Mouse (Mus musculus) MEL (cell line): ENCODE measurements around the gene Ddx49.

ENCODE experiments used
- CTCF ChIP-seq, 3 experiments: IDR thresholded peaks in 2 of 3; conservative IDR thresholded peaks in 1 of 3; 2 replicates each; pipeline ENCODE4 v1.5.1; 2011 to 2012; ENCODE audit warnings: low read length in 3 of 3, low read depth in 2 of 3, mild to moderate bottlenecking in 2 of 3, improper control_type of control experiment in 1 of 3, inconsistent platforms in 1 of 3, mixed read lengths in 1 of 3, moderate library complexity in 1 of 3; ENCODE audit not compliant: control insufficient read depth in 1 of 3, insufficient read depth in 1 of 3, poor library complexity in 1 of 3, severe bottlenecking in 1 of 3
- E2F4 ChIP-seq: IDR thresholded peaks from 2 replicates; pipeline ENCODE4 v1.6.1; 2011; ENCODE audit warnings: low read depth, low read length, improper control_type of control experiment, borderline replicate concordance
- EP300 ChIP-seq, 2 experiments: IDR thresholded peaks; 2 replicates each; pipeline ENCODE4 v1.6.1; 2011; ENCODE audit warnings: improper control_type of control experiment in 2 of 2, low read length in 2 of 2, low read depth in 1 of 2, mild to moderate bottlenecking in 1 of 2
- JUND ChIP-seq: IDR thresholded peaks from 2 replicates; pipeline ENCODE4 v1.6.1; 2011; ENCODE audit warnings: low read depth, mild to moderate bottlenecking, improper control_type of control experiment, low read length
- MAZ ChIP-seq: IDR thresholded peaks from 2 replicates; pipeline ENCODE4 v1.6.1; 2012; ENCODE audit warnings: low read depth, mild to moderate bottlenecking, inconsistent platforms, low read length, improper control_type of control experiment
- NELFE ChIP-seq: IDR thresholded peaks from 2 replicates; pipeline ENCODE4 v1.6.1; 2011; ENCODE audit warnings: low read depth, low read length, improper control_type of control experiment
- POLR2A ChIP-seq, 2 experiments: IDR thresholded peaks; 2 replicates each; pipeline ENCODE4 v1.6.1; 2011 to 2012; ENCODE audit warnings: low read length in 2 of 2, mild to moderate bottlenecking in 2 of 2, control low read depth in 1 of 2, improper control_type of control experiment in 1 of 2, low read depth in 1 of 2, moderate library complexity in 1 of 2; ENCODE audit not compliant: control insufficient read depth in 1 of 2, insufficient read depth in 1 of 2, poor library complexity in 1 of 2
- POLR2AphosphoS2 ChIP-seq: IDR thresholded peaks from 2 replicates; pipeline ENCODE4 v1.6.1; 2011; ENCODE audit warnings: low read length, improper control_type of control experiment
- RCOR1 ChIP-seq: IDR thresholded peaks from 2 replicates; pipeline ENCODE4 v1.6.1; 2012; ENCODE audit warnings: low read depth, mild to moderate bottlenecking, inconsistent platforms, low read length, improper control_type of control experiment
- SIN3A ChIP-seq: IDR thresholded peaks from 2 replicates; pipeline ENCODE4 v1.6.1; 2012; ENCODE audit warnings: low read length, improper control_type of control experiment, inconsistent platforms
- TCF12 ChIP-seq: IDR thresholded peaks from 2 replicates; pipeline ENCODE4 v1.6.1; 2014; ENCODE audit warnings: low read depth, mild to moderate bottlenecking, inconsistent platforms, low read length, improper control_type of control experiment, moderate library complexity
- ZC3H11A ChIP-seq: IDR thresholded peaks from 2 replicates; pipeline ENCODE4 v1.6.1; 2012; ENCODE audit warnings: low read depth, mild to moderate bottlenecking, inconsistent platforms, low read length, improper control_type of control experiment

- TF ChIP-seq RCOR1 (no peak), CTCF (IDR thresholded peaks at IDR 0.05 in 2 of 3, conservative IDR thresholded peaks at IDR 0.05 in 1 of 3; ENCODE audit: control insufficient read depth in 1 of 3, insufficient read depth in 1 of 3, low read depth in 2 of 3, low read length in 3 of 3, poor library complexity in 1 of 3, severe bottlenecking in 1 of 3) (no peak), ZC3H11A (no peak), NELFE (no peak), SIN3A (no peak), E2F4 (no peak), POLR2AphosphoS2 (no peak), TCF12 (no peak), EP300 (IDR thresholded peaks at IDR 0.05; ENCODE audit: low read depth in 1 of 2, low read length in 2 of 2) (no peak), POLR2A (IDR thresholded peaks at IDR 0.05; ENCODE audit: control insufficient read depth in 1 of 2, insufficient read depth in 1 of 2, low read depth in 1 of 2, low read length in 2 of 2, poor library complexity in 1 of 2) (no peak), JUND (no peak), MAZ (no peak)
Observed at GRCm38 (mm10) chr8:70340659-70341058, 38.4 kb upstream of the Ddx49 start.
